Mouse (Mus musculus) forebrain, embryonic 10.5 days (tissue): ENCODE measurements around the gene Srxn1. TPM values are rescaled to one million over a fixed set of nuclear protein-coding genes. Genes with fewer than 3 reads are reported as not detected.
A peak's percentile ranks its signal among the peaks of the same experiment; 100 is the strongest.

Experiments used
- DNase-seq: peaks from one replicate; pipeline ENCODE4 v3.0.0-alpha.2; 2017; ENCODE audit warnings: low spot score; ENCODE audit errors: extremely low spot score
- H3K27ac ChIP-seq: fragments of 300-500 bp; sonication (generic); 2 replicates; pipeline ENCODE4 v1.5.1; 2016; ENCODE audit warnings: mild to moderate bottlenecking
- H3K27me3 ChIP-seq: fragments of 300-500 bp; sonication (generic); 2 replicates; pipeline ENCODE4 v1.6.1; 2016; ENCODE audit warnings: mild to moderate bottlenecking; ENCODE audit not compliant: poor library complexity, severe bottlenecking
- H3K36me3 ChIP-seq: fragments of 300-500 bp; sonication (generic); replicated peaks from 2 replicates; pipeline ENCODE4 v1.6.1; 2016; ENCODE audit warnings: mild to moderate bottlenecking, moderate library complexity
- H3K4me1 ChIP-seq: fragments of 300-500 bp; sonication (generic); 2 replicates; pipeline ENCODE4 v1.6.1; 2016
- H3K4me3 ChIP-seq: fragments of 300-500 bp; sonication (generic); 2 replicates; pipeline ENCODE4 v1.5.1; 2016; ENCODE audit warnings: mild to moderate bottlenecking, moderate library complexity
- H3K9me3 ChIP-seq: fragments of 300-500 bp; sonication (generic); 2 replicates; pipeline ENCODE4 v1.6.1; 2016; ENCODE audit warnings: mild to moderate bottlenecking, moderate library complexity
- WGBS: fragments of 180-500 bp; shearing (Covaris S2); methylation state at CpG from one replicate; pipeline ENCODE4 v1.1.7; 2016; 5-methylcytosine and 5-hydroxymethylcytosine counted together
- polyA plus RNA-seq: library from polyadenylated mRNA; unstranded; fragments of >200 nt; fragmentation: Nextera tagmentation; extraction: Ambion mirVana; gene quantifications from 2 replicates; pipeline ENCODE4 v1.2.1, GENCODE M21; 2016

The Srxn1 gene
- polyA plus RNA-seq, 1 experiment from 2014 or later = 14.9 TPM

GRCm38 (mm10) chr2:152111920-152112319 is 6.6 kb downstream of the Srxn1 start:
- Histone ChIP-seq H3K27me3 (peaks cover 55% of the 10 kb centered on the region), H3K36me3 (peaks cover 23% of the 10 kb centered on the region), H3K27ac (no peak overlapping the region), H3K4me1 (peaks cover 30% of the 10 kb centered on the region), H3K4me3 (no peak overlapping the region), H3K9me3 (no peaks in the 10 kb centered on the region)
- peak; percentile 91 for DNase-seq
- 7% methylated on average over 7 of the region's 7 CpGs for WGBS

DNA sequence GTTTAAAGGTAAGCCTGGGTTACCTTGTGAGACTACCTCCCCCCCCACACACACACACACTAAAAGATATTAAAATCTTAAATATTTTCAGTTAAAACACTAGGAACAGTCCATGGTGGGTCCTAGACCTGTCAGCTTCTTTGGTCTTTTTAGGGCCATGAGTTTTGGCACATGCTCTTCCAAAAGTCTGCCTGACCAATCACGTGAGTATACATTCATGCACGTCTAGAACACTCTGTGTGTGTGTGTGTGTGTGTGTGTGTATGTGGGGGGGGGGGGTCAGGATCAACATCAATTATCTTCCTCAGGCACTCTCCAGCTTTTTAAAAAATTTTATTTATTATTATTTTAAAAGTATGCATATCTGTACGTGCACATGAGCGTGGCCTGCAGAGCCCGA is 7.2 kb downstream of the Srxn1 start:
- no peak overlapping the region for H3K27ac ChIP-seq
- H3K4me1 ChIP-seq = peaks cover 30% of the 10 kb centered on the region
- no peaks in the 10 kb centered on the region for H3K9me3 ChIP-seq
- H3K27me3 ChIP-seq = peaks cover 61% of the 10 kb centered on the region
- no peak for DNase-seq
- WGBS = 88% methylated on average over 5 of the region's 5 CpGs
- peaks cover 21% of the 10 kb centered on the region for H3K36me3 ChIP-seq
- no peak overlapping the region for H3K4me3 ChIP-seq

DNA sequence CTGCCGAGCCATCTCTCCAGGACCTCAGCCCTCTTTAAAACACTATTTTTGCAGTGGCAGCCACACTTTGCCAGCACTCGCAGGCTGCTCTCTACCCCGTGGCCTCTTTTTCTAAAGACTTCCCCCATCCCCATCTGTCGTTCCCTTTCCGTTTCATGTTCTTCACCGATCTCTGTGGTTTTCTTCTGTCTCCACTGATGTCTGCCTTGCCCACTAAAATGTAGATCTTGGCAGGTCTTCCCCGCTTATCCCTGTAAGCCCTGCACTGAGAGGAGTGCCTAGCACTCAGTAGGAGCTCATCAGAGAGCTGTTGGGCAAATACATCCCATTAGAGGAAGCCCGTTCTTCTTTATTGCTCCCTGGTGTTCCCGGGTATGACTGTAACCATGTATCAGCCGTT is 7.7 kb downstream of the Srxn1 start:
- DNase-seq = no peak
- Histone ChIP-seq H3K4me1 (peaks cover 30% of the 10 kb centered on the region), H3K4me3 (no peak overlapping the region), H3K27ac (no peak overlapping the region), H3K9me3 (no peaks in the 10 kb centered on the region), H3K36me3 (peaks cover 16% of the 10 kb centered on the region), H3K27me3 (peaks cover 61% of the 10 kb centered on the region)
- WGBS = 74% methylated on average over 10 of the region's 10 CpGs

- H3K27me3 ChIP-seq = peaks cover 56% of the 10 kb centered on the region
- WGBS = 11% methylated on average over 36 of the region's 36 CpGs
Observed at GRCm38 (mm10) chr2:152114057-152114975, 9.0 kb downstream of the Srxn1 start.

GRCm38 (mm10) chr2:152117694-152118093 is 12.4 kb downstream of the Srxn1 start:
- WGBS = 86% methylated on average over 7 of the region's 7 CpGs
- Histone ChIP-seq H3K36me3 (no peaks in the 10 kb centered on the region), H3K9me3 (no peaks in the 10 kb centered on the region), H3K27me3 (peaks cover 58% of the 10 kb centered on the region), H3K4me1 (peaks cover 51% of the 10 kb centered on the region), H3K27ac (no peak overlapping the region), H3K4me3 (no peak overlapping the region)
- no peak for DNase-seq

More at GRCm38 (mm10) chr2:152114057-152114975, 9.0 kb downstream of the Srxn1 start:
- DNase-seq = peak; percentile 53
- Histone ChIP-seq H3K36me3 (0 out of 2 replicates have a peak, but pooled peaks cover 7% of the 10 kb centered on the region), H3K9me3 (no peaks in the 10 kb centered on the region), H3K4me3 (peak overlapping the region; percentile 50), H3K4me1 (peaks cover 33% of the 10 kb centered on the region), H3K27ac (peak overlapping the region; percentile 68)

GRCm38 (mm10) chr2:152119228-152119865 is 14.0 kb downstream of the Srxn1 start:
- DNase-seq = no peak
- H3K27ac ChIP-seq = peak overlapping the region; percentile 51; the same call in 1 of the 2 replicates
- no peaks in the 10 kb centered on the region for H3K9me3 ChIP-seq
- H3K36me3 ChIP-seq = no peaks in the 10 kb centered on the region
- WGBS = 52% methylated on average over 6 of the region's 6 CpGs
- H3K4me1 ChIP-seq = peaks cover 45% of the 10 kb centered on the region
- H3K4me3 ChIP-seq = no peak overlapping the region
- H3K27me3 ChIP-seq = peaks cover 41% of the 10 kb centered on the region

GRCm38 (mm10) chr2:152122896-152123295 is 17.6 kb downstream of the Srxn1 start:
- no peaks in the 10 kb centered on the region for H3K9me3 ChIP-seq
- no peak overlapping the region for H3K4me3 ChIP-seq
- H3K27me3 ChIP-seq = peaks cover 13% of the 10 kb centered on the region
- DNase-seq = no peak
- peaks cover 27% of the 10 kb centered on the region for H3K4me1 ChIP-seq
- WGBS = 81% methylated on average over 9 of the region's 9 CpGs
- no peaks in the 10 kb centered on the region for H3K36me3 ChIP-seq
- H3K27ac ChIP-seq = no peak overlapping the region

GRCm38 (mm10) chr2:152128597-152128996 is 23.3 kb downstream of the Srxn1 start:
- no peak for DNase-seq
- Histone ChIP-seq H3K27ac (no peak overlapping the region), H3K36me3 (no peaks in the 10 kb centered on the region), H3K27me3 (no peaks in the 10 kb centered on the region), H3K4me3 (no peak overlapping the region), H3K4me1 (peaks cover 8% of the 10 kb centered on the region), H3K9me3 (no peaks in the 10 kb centered on the region)
- WGBS = 70% methylated on average over 2 of the region's 2 CpGs

- Histone ChIP-seq H3K4me1 (peaks cover 8% of the 10 kb centered on the region), H3K9me3 (no peaks in the 10 kb centered on the region), H3K27me3 (no peaks in the 10 kb centered on the region), H3K27ac (no peak overlapping the region), H3K4me3 (no peak overlapping the region), H3K36me3 (no peaks in the 10 kb centered on the region)
- WGBS = 81% methylated on average over 3 of the region's 3 CpGs
- no peak for DNase-seq
Observed at GRCm38 (mm10) chr2:152129778-152130177, 24.5 kb downstream of the Srxn1 start.

DNA sequence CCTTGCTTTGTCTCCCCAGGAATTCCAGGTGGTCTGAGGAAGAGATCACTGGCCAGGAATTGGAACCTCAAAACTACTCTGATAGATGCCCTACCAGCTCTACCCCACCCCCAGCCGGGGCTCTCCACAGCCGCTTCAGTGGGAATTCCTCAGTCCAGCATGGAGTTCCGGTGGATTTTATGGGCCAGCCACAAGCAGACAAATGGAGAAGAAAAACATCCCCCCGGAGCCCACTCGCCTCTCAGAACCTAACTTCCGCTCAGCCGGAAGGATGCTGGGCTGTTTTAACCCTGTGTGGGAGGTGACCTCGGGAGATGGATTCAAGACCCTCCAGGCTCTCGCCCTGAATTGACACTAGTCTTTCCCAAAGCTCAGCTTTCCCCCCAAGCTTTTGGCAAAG is 26.7 kb downstream of the Srxn1 start:
- no peaks in the 10 kb centered on the region for H3K9me3 ChIP-seq
- H3K36me3 ChIP-seq = no peaks in the 10 kb centered on the region
- H3K4me1 ChIP-seq = peaks cover 8% of the 10 kb centered on the region
- no peak for DNase-seq
- no peaks in the 10 kb centered on the region for H3K27me3 ChIP-seq
- H3K4me3 ChIP-seq = no peak overlapping the region
- H3K27ac ChIP-seq = no peak overlapping the region
- 69% methylated on average over 9 of the region's 9 CpGs for WGBS

DNA sequence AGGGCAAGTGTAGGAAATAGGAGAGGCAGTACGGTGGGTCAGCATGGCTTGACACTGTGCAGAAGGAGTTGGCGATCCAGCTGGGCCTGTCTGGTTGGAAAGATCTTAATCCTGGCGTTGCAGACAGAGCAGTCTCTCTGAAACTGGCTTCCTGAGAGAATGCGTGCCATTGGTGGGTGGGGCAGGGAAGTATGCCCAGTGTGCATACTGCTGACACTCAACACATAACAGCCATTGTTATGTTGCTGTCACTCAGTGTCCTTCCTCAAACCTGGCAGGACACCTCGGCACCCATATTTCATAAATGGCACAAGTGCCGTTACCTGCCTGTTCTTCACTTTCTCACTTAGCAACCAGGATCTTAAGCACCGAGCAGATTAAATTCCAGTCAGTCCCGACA is 27.4 kb downstream of the Srxn1 start:
- H3K9me3 ChIP-seq = no peaks in the 10 kb centered on the region
- no peak overlapping the region for H3K27ac ChIP-seq
- 84% methylated on average over 8 of the region's 8 CpGs for WGBS
- H3K27me3 ChIP-seq = 0 out of 2 replicates have a peak, but pooled peaks cover under 1% of the 10 kb centered on the region
- no peak for DNase-seq
- H3K36me3 ChIP-seq = no peaks in the 10 kb centered on the region
- H3K4me3 ChIP-seq = no peak overlapping the region
- peaks cover 8% of the 10 kb centered on the region for H3K4me1 ChIP-seq

GRCm38 (mm10) chr2:152139191-152139987 is 34.1 kb downstream of the Srxn1 start:
- no peaks in the 10 kb centered on the region for H3K36me3 ChIP-seq
- no peak overlapping the region for H3K27ac ChIP-seq

More at GRCm38 (mm10) chr2:152139191-152139987, 34.1 kb downstream of the Srxn1 start:
- Histone ChIP-seq H3K27me3 (peaks cover 62% of the 10 kb centered on the region), H3K9me3 (no peaks in the 10 kb centered on the region), H3K4me1 (peaks cover 42% of the 10 kb centered on the region), H3K4me3 (no peak overlapping the region)
- DNase-seq = no peak
- WGBS = 79% methylated on average over 10 of the region's 10 CpGs
